Mouse (Mus musculus): Measurements from ENCODE around the gene Wdr90. TPM values are rescaled to one million over a fixed set of nuclear protein-coding genes. Genes with fewer than 3 reads are reported as not detected.
"Not testable (repeated sequence)": the region's sequence is repeated elsewhere in the genome, so short reads cannot be mapped to it uniquely, and the experiment has no call there.

The Wdr90 gene
- polyA plus RNA-seq, 1 experiment from 2014 or later, result 30.0 TPM

- peaks cover 25% of the 10 kb centered on the region for H3K4me1 ChIP-seq
Observed at GRCm38 (mm10) chr17:25875171-25876136, 14.2 kb upstream of the Wdr90 start.

GRCm38 (mm10) chr17:25874721-25875170, 13.4 kb upstream of the Wdr90 start, which contains the start of gene Mettl26:
TSS of gene Mettl26 (plus strand) at chr17:25875074.
- peak within 1 kb of the TSS; percentile 93 for H3K27ac ChIP-seq
- H3K9me3 ChIP-seq, result no peaks in the 10 kb centered on the region
- under 1% methylated on average over 25 of the region's 25 CpGs for WGBS
- no peaks in the 10 kb centered on the region for H3K27me3 ChIP-seq
- H3K4me3 ChIP-seq, result peak within 1 kb of the TSS; percentile 80
- H3K4me1 ChIP-seq, result peaks cover 21% of the 10 kb centered on the region
- ATAC-seq (ENCODE audit: insufficient number of reproducible peaks, insufficient read depth, low FRiP score, low TSS enrichment, low read depth), result peak; percentile 74
- H3K4me2 ChIP-seq, result peak within 1 kb of the TSS; percentile 94
- H3K36me3 ChIP-seq, result peaks cover 23% of the 10 kb centered on the region
- peak within 1 kb of the TSS; percentile 84 for H3K9ac ChIP-seq

More at GRCm38 (mm10) chr17:25875171-25876136, 14.2 kb upstream of the Wdr90 start:
- no peaks in the 10 kb centered on the region for H3K9me3 ChIP-seq
- H3K27me3 ChIP-seq, result no peaks in the 10 kb centered on the region
- peak overlapping the region; percentile 84 for H3K9ac ChIP-seq
- ATAC-seq (ENCODE audit: insufficient number of reproducible peaks, insufficient read depth, low FRiP score, low TSS enrichment, low read depth), result peak; percentile 88
- WGBS, result 1% methylated on average over 59 of the region's 59 CpGs
- peaks cover 26% of the 10 kb centered on the region for H3K36me3 ChIP-seq
- H3K4me2 ChIP-seq, result peak overlapping the region; percentile 94
- H3K4me3 ChIP-seq, result peak overlapping the region; percentile 80
- H3K27ac ChIP-seq, result peak overlapping the region; percentile 93

- peak overlapping the region; percentile 84 for H3K9ac ChIP-seq
- peak overlapping the region; percentile 80 for H3K4me3 ChIP-seq
- no peak for ATAC-seq (ENCODE audit: insufficient number of reproducible peaks, insufficient read depth, low FRiP score, low TSS enrichment, low read depth)
- peak overlapping the region; percentile 94 for H3K4me2 ChIP-seq
- no peaks in the 10 kb centered on the region for H3K27me3 ChIP-seq
- H3K36me3 ChIP-seq, result peaks cover 18% of the 10 kb centered on the region
- WGBS, result 5% methylated on average over 14 of the region's 14 CpGs
- H3K27ac ChIP-seq, result peak overlapping the region; percentile 93
- peaks cover 21% of the 10 kb centered on the region for H3K4me1 ChIP-seq
- H3K9me3 ChIP-seq, result no peaks in the 10 kb centered on the region
Observed at GRCm38 (mm10) chr17:25874148-25874720, 12.9 kb upstream of the Wdr90 start.

- Histone ChIP-seq H3K4me1 (peaks cover 26% of the 10 kb centered on the region), H3K9ac (peak overlapping the region; percentile 84), H3K27me3 (no peaks in the 10 kb centered on the region), H3K27ac (peak overlapping the region; percentile 93; the same call in 1 of the 2 replicates), H3K4me3 (peak overlapping the region; percentile 80), H3K9me3 (no peaks in the 10 kb centered on the region), H3K4me2 (peak overlapping the region; percentile 94), H3K36me3 (peaks cover 11% of the 10 kb centered on the region)
- ATAC-seq (ENCODE audit: insufficient number of reproducible peaks, insufficient read depth, low FRiP score, low TSS enrichment, low read depth), result no peak
- 72% methylated on average over 11 of the region's 11 CpGs for WGBS
Observed at GRCm38 (mm10) chr17:25873405-25874147, 12.3 kb upstream of the Wdr90 start.

- Histone ChIP-seq H3K36me3 (peaks cover 2% of the 10 kb centered on the region), H3K4me2 (no peak overlapping the region), H3K9me3 (no peaks in the 10 kb centered on the region), H3K27me3 (no peaks in the 10 kb centered on the region), H3K9ac (no peak overlapping the region), H3K27ac (no peak overlapping the region), H3K4me3 (no peak overlapping the region), H3K4me1 (peaks cover 32% of the 10 kb centered on the region)
- no peak for ATAC-seq (ENCODE audit: insufficient number of reproducible peaks, insufficient read depth, low FRiP score, low TSS enrichment, low read depth)
- WGBS, result 82% methylated on average over 3 of the region's 3 CpGs
Observed at GRCm38 (mm10) chr17:25872676-25873075, 11.4 kb upstream of the Wdr90 start.

GRCm38 (mm10) chr17:25871566-25871965, 10.3 kb upstream of the Wdr90 start:
- H3K9me3 ChIP-seq; H3K36me3 ChIP-seq; H3K4me3 ChIP-seq; ATAC-seq (ENCODE audit: insufficient number of reproducible peaks, insufficient read depth, low FRiP score, low TSS enrichment, low read depth); H3K27me3 ChIP-seq; H3K9ac ChIP-seq; H3K27ac ChIP-seq; H3K4me2 ChIP-seq: not testable (repeated sequence)
- H3K4me1 ChIP-seq, result peaks cover 29% of the 10 kb centered on the region

GRCm38 (mm10) chr17:25869954-25870353, 8.7 kb upstream of the Wdr90 start:
- Histone ChIP-seq H3K27me3 (no peaks in the 10 kb centered on the region), H3K4me1 (peaks cover 21% of the 10 kb centered on the region), H3K9ac (no peak overlapping the region), H3K36me3 (no peaks in the 10 kb centered on the region), H3K27ac (no peak overlapping the region), H3K9me3 (no peaks in the 10 kb centered on the region), H3K4me2 (no peak overlapping the region), H3K4me3 (no peak overlapping the region)
- WGBS, result 87% methylated on average over 2 of the region's 2 CpGs
- ATAC-seq (ENCODE audit: insufficient number of reproducible peaks, insufficient read depth, low FRiP score, low TSS enrichment, low read depth), result no peak

GRCm38 (mm10) chr17:25869498-25869897, 8.2 kb upstream of the Wdr90 start:
- Histone ChIP-seq H3K9ac (no peak overlapping the region), H3K4me2 (no peak overlapping the region), H3K36me3 (no peaks in the 10 kb centered on the region), H3K4me1 (peaks cover 21% of the 10 kb centered on the region), H3K27ac (no peak overlapping the region), H3K4me3 (no peak overlapping the region), H3K9me3 (no peaks in the 10 kb centered on the region), H3K27me3 (no peaks in the 10 kb centered on the region)
- ATAC-seq (ENCODE audit: insufficient number of reproducible peaks, insufficient read depth, low FRiP score, low TSS enrichment, low read depth), result no peak
- 90% methylated on average over 8 of the region's 8 CpGs for WGBS

- Histone ChIP-seq H3K4me3 (peak within 1 kb of the TSS; percentile 68), H3K36me3 (no peaks in the 10 kb centered on the region), H3K9ac (peak within 1 kb of the TSS; percentile 73), H3K4me2 (peak within 1 kb of the TSS; percentile 100), H3K27ac (peak within 1 kb of the TSS; percentile 71), H3K27me3 (no peaks in the 10 kb centered on the region), H3K4me1 (peaks cover 15% of the 10 kb centered on the region), H3K9me3 (no peaks in the 10 kb centered on the region)
- ATAC-seq (ENCODE audit: insufficient number of reproducible peaks, insufficient read depth, low FRiP score, low TSS enrichment, low read depth), result peak; percentile 84
- under 1% methylated on average over 24 of the region's 24 CpGs for WGBS
Observed at GRCm38 (mm10) chr17:25868601-25869191, 7.4 kb upstream of the Wdr90 start, which contains the start of gene Mcrip2. TSS of gene Mcrip2 (minus strand) at chr17:25868764.

- Histone ChIP-seq H3K4me1 (peaks cover 15% of the 10 kb centered on the region), H3K4me3 (peak overlapping the region; percentile 68), H3K9me3 (no peaks in the 10 kb centered on the region), H3K27me3 (no peaks in the 10 kb centered on the region), H3K27ac (no peak overlapping the region), H3K9ac (peak overlapping the region; percentile 73), H3K36me3 (no peaks in the 10 kb centered on the region), H3K4me2 (peak overlapping the region; percentile 100)
- WGBS, result under 1% methylated on average over 42 of the region's 42 CpGs
- peak; percentile 53; the same call in 1 of the 2 replicates for ATAC-seq (ENCODE audit: insufficient number of reproducible peaks, insufficient read depth, low FRiP score, low TSS enrichment, low read depth)
Observed at GRCm38 (mm10) chr17:25867836-25868600, 6.7 kb upstream of the Wdr90 start.
